Mouse (Mus musculus): ENCODE results near the gene Sorbs1.

GRCm38 (mm10) chr19:40434042-40434869 is 79.3 kb downstream of the Sorbs1 start:
- TF ChIP-seq CTCF (conservative IDR thresholded peaks at IDR 0.05 in 1 of 2, IDR thresholded peaks at IDR 0.05 in 1 of 2; ENCODE audit: low read depth in 2 of 2, low read length in 2 of 2) (no peak), RAD21 (IDR thresholded peaks at IDR 0.05; ENCODE audit: low read depth, low read length) (no peak), MAX (IDR thresholded peaks at IDR 0.05; ENCODE audit: low read length) (no peak)

Data from CH12.LX (cell line).